Mouse (Mus musculus) 3T3-L1 (cell line): ENCODE data around the gene Ttyh2.
"Not testable (repeated sequence)": the region's sequence is repeated elsewhere in the genome, so short reads cannot be mapped to it uniquely, and the experiment has no call there.

ENCODE experiments used
- DNase-seq: peaks from one replicate; pipeline ENCODE4 v3.0.0-alpha.2; 2015; ENCODE audit warnings: low read depth, low spot score

The Ttyh2 gene

GRCm38 (mm10) chr11:114662161-114662560, 13.1 kb upstream of the Ttyh2 start:
- no peak for DNase-seq

DNA sequence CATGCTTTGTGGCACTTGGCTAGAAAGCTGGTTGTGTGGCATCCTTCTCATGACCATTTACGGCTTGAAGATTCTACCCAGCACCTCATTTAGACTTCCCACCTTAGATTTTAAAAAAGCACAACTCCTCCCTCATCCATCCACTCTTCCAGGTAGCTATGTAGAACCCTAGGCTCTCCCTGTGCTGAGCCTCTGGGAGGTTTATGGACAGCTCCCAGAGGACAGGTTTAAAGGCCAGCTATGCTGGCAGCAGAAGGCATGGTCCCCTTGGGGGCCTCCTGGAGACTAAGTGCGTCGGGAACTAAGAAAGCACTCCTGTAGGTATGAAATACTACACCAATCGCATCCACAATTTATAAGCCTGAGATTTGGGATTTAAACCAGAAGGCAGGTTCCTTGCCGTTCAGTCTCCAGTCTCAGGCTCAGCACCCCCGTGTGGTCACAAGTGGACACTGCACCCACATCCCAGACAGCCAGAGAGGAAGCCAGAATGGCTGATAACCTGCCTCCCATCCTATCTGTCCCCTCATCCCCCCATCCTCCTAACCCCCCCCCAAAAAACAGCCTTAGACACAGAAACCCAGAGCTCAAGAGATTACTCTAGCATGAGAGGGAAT, 12.4 kb upstream of the Ttyh2 start:
- DNase-seq = peak; percentile 61

DNA sequence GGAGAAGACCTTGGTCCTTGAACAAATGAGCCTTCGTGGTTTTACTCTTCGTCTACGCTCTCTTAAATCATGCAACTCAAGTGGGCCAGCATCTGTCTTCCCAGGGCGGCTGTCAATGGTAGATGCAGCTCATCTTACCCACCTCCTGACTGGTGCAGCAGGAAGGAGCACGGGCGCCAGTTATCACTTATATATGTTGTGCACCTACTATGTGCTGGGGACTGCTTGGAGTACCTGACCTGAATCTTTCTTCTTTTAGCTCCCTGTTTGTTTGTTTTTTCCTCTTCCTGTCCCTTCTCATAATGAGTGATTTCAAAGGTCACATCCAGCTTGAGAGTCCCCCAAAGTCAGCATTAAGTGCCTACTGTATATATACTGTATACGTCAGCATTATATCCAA, 11.1 kb upstream of the Ttyh2 start:
- DNase-seq = no peak

DNA sequence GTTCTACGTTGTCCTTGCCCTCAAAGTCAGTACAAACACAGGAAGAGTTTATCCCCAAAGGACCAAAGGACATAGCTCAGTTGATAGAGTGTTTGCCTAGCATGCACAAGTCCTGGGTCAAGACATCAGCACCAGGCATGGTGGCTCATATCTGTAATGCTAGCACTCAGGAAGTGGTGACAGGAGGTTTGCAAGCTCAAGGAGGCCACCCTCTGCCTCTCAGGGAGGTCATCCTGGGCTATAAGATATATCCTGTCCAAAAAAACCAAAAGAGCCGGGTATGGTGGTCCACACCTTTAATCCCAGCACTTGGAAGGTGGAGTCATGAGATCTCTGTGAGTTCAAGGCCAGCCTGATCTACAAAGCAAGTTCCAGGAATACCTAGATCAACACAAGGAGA, 9.8 kb upstream of the Ttyh2 start:
- no peak for DNase-seq

DNA sequence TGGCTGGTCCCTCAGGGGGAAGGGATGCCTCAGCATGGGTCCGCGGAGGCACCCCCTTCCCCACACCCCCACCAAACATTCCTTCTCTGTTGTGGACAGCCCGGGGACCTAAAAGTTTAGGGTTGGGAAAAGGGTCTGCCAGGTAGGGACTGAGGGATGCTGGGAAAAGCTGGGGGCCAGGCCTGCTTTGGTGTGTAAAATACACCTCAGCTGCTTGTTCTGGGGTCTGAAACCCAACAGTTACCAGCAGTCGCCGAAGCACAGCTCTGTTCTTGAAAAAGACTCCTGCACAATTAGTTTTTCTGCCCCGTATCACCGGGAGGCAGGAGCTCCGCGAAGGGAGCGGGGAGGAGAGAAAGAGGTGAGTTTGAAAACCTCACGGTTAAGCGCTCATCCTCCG, 8.4 kb upstream of the Ttyh2 start:
- no peak for DNase-seq

DNA sequence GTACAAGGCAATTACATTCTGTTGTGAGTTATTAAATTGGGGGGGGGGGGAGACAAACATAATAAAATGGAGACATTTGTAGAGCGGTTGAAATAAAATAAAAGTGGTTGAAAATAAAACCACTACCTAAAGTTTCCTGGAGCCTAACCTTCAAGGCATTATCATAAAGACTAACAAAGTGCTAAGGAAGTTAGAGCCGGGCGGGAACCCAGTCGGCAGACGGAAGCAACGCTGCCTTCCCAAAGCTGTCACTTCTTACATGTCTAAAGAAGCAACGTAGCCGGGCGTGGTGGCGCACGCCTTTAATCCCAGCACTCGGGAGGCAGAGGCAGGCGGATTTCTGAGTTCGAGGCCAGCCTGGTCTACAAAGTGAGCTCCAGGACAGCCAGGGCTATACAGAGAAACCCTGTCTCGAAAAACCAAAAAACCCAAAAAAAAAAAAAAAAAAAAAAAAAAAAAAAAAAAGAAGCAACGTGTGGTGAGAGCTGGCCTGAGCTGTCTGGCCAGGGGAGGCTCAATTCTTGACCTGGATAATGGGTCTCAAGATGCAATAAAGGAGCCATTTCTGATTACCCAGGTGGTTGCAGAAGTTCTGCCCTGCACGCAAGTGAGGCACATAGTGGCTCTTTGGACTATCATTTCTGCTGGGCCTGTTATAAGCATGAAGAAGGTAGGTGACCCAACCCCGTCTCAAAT, 7.8 kb upstream of the Ttyh2 start:
- no peak for DNase-seq

- peak; percentile 68 for DNase-seq
Observed at GRCm38 (mm10) chr11:114667932-114668285, 7.3 kb upstream of the Ttyh2 start.

DNA sequence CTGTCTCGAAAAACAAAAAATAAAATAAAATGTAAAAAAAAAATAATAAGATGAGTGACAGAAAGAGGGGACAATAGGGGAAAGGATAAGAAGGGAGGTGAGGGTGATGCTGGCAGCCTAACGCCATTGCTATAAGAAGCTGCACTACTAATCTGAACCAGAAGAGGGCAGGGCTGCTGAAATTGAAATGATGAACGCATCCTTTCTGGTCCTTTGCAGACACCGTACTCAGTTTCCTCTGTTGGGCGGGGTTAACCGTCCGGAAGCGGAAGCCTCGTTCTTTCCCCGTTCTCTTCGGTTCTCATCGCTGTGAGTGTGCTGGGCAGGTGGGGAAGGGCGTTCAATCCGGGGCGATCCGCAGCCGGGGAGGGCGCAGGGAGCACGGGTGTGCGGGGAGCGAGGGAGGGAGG, 6.9 kb upstream of the Ttyh2 start, which contains the start of gene Rpl38:
Gene Rpl38 (plus strand): TSS at position 224 of the 410 bp plus-strand sequence.
- peak; percentile 98 for DNase-seq

DNA sequence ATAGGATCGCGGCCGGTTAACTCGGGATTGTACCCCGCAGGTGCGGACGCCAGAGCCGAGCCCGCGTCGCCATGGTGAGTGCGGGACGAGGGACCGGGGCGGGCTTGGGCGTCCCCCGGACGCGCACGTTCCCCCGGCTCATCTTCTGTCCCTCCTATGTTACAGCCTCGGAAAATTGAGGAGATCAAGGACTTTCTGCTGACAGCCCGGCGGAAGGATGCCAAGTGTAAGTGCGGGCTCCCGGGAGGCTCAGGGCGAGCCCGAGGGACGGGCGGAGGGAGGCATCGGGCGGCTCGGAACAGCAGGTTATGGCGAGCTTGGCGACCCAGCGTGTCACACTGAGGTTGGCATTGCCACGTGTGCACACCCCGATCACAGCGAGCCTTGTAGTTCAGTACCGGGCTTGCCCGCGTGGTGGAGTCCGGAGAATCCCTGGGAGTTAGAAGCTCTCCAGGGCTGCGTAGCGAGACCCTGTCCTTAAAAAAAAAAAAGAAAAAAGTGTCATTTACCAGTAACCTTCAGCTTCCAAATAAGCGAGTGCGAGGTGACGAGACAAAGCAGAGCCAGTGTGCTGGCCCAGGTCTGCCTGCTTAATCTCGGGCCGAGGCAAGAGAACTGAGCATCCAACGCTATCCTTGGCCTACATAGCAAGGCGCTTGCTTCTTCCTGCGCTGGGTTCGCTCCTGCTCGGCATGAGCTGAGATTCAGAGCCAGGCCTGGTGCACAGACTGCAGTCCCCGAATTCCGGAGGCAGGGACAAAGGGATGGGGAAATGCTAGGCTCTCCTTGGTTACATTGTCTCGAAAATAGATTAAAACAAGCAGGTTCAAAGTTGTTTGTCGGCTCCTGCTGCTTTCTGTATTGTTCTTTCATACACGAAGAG, 6.2 kb upstream of the Ttyh2 start:
- DNase-seq = peak; percentile 92

- DNase-seq = peak; percentile 44
Observed at GRCm38 (mm10) chr11:114669651-114670168, 5.5 kb upstream of the Ttyh2 start.

DNA sequence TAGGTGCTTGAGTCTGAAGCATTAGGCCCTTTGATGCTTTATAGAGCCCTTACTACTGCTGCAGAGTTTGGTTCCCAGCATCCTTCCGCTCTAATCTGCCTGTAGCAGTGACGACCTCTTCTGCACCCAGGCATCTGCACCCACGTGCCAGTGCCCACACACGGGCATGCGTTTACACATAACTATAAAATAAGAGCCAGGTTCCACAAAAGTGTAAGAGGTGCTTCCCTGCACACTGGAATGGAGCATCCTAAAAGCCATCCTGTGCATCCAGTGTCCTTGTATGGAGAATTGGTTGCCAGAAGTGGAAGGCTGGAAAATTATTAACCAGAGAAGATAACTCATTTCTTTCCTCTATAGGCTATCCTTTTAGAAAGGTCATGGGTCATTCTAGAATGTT, 4.1 kb upstream of the Ttyh2 start:
- DNase-seq = no peak

DNA sequence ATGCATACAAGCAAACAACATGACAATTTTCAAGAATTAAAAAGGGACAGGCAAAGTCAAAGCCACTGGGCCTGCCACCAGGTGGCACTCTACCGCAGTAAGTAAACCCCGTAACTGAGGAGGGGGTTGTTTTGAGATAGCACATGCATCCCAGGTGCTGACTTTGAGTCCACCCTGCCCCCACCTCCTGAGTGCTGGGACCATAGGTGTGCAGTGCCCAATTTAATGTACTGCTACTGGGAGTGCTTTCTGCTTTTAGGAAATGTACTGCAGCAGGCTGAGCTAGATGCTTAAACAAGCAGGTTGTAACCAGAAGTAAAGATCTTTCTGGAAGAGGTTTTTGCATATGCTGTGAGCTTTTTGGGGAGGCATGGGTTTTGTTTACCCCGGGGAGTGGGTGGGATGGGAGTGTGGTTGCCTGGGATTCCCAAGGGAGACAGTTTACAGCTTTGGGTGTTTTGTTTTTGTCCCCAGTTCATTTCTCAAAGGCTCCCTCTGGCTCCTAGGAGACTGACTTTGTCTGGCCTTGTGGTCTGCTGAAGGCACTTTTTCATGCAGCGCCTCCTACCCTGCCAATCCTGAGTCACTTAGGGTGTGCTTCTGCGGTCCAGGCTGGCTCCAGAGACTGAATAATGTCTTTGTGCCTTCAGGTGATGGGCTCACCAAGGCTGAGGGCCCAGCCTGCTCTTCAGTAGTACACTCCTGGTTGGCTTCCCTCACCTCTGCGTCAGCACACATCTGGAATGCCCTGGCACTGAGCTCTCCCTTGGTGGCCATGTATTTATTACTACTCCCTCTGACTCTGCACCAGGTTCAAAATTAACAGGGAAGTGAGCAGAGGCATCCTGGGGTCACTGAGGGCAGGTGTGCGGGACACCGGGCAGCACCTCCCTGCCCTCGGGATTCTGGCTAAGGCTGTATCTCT, 2.2 kb upstream of the Ttyh2 start:
- peak; percentile 74 for DNase-seq

DNA sequence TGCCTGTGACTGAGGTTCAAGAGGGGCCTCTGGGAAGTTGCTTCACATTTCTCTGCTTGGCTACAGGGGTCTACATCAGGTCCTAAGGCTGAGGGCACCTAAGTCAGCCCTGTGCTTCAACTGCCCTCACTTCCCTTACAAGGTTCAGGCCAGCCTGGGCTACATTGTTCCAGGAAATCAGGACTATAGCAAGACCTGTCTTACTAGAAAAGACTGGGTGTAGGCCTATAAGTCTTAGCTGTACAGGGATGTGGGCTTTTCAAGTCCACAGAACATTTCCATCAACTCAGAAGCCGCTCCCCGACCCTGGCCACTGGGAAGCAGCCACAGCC, 1.5 kb upstream of the Ttyh2 start:
- peak; percentile 24 for DNase-seq

DNA sequence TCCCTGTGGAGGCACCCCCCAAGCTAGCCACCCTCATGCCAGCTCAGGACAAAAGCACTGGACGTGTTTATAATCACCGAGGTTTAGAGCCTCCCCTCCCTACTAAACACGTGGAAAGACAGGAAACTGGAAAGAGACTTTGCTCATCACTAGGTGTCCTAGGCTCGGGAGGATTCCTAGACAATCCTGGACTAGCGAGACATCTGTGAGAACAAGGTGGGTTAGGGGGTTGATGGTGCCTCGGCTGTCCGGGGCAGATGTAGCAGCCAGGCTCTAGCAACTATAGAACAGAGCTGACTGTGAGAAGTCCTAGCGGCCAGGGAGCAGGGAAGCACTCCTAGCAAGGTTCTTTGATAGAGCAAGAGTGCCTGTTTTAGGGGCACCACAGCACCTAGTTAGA, 1.1 kb upstream of the Ttyh2 start:
- DNase-seq = no peak

GRCm38 (mm10) chr11:114674796-114675195, 435 bp upstream of the Ttyh2 start:
- not testable (repeated sequence) for DNase-seq

GRCm38 (mm10) chr11:114675826-114676401, 683 bp downstream of the Ttyh2 start:
- DNase-seq = peak; percentile 80

DNA sequence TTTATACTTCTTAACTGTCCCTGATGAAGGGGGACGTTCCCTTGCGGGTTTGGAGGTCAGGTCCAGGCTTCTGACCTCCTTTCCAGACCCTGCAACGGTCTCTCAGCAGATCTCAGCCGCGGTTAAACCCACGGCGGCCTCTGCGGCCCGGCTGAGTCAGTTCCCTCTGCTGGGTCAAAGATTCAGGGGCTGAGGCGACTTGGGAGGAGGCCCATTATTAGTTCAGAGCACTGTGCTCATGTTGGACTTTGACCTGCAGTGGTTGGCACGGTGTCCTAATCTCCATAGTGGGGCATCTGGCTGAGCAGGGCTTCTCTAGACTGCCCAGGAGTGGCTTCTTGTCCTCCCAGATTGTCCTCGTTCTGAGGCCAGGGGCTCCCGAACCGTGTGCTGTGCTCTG, 1.2 kb downstream of the Ttyh2 start:
- peak; percentile 63 for DNase-seq

- DNase-seq = no peak
Observed at GRCm38 (mm10) chr11:114676896-114677530, 1.8 kb downstream of the Ttyh2 start.

GRCm38 (mm10) chr11:114679582-114679981, 4.4 kb downstream of the Ttyh2 start:
- peak; percentile 25 for DNase-seq

DNA sequence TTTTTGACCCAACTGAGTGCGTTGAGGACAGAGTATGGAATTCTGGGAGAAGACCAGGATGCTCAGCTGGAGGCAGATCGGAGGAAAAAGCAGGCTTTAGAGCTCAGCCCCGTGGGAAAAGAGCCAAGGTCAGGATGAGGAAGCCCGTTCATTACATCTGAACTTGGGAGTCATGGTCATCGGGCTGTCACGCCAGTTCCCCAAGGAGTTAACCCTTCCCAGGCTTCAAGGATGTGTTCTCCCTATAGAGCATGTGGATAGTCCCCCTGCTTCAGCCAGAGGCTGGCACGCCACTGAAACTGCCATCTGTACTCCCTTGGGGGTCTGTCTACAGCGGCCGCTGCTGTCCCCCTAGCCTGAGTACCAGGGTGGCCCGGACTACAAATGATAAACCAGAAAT, 5.1 kb downstream of the Ttyh2 start:
- no peak for DNase-seq
